Mouse (Mus musculus) kidney, adult 8-10 months (tissue): ENCODE measurements around the gene Ddx46.
A peak's percentile ranks its signal among the peaks of the same experiment; 100 is the strongest.

ENCODE experiments used
- DNase-seq, 2 experiments: peaks; one replicate each; pipeline ENCODE4 v3.0.0; 2022

Gene Ddx46

DNA sequence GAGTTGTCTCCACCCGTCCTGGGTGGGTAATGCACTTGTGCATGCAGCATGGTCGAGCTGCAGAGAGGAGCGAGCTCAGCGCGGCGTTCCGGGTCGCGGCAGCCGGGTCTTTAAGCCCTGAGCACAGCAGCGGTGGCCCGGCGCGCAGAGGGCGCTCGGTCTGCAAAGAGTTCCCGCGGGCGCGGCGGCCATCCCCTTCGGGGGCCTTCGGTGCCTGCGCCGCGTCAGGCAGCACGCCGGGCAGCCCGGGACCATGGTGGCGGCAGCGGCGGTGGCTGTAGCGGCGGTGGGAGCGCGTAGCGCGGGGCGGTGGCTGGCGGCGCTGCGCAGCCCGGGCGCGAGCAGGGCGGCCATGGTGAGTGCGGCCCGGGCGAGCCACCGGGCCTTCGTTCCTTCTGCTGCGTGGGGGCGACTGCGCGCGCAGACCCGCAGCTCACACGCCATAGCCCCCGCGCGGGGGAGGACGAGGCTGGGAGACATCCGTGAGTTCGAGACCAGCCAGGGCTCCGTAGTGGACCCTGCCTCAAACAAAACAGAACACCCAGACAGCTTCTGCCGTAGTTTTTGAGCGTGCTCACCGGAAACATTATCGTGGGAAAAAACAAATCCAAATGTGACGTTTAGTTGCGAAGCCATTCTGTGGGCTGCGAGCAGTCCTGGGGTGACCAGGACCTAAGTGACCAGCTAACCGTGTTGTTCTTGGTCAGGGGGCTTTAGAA is 92.5 kb downstream of the Ddx46 start, which contains the start of gene Pcbd2:
Pcbd2 (plus strand) TSS at position 249 of the 719 bp plus-strand sequence.
- peak; percentile 77 to 81 for DNase-seq

DNA sequence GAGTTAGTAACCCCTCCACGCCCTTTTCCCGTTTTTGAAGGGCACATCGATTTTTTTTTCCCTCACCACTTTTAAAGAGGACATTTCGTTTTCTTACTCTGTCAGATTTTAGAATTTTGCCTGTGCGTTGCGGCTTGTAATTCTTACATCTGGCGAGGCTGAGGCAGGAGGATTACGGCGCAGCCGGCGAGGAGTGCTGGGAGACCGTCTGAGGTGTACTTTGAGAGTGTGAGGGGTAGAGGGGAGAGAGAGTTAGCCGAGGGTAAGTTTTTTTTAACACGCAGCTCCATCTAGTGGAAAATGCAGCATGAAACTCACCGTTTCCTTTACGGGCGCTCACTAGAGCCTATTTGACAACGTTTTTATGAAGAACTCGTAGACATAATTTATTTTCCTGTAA is 93.0 kb downstream of the Ddx46 start:
- peak; percentile 68 to 69 for DNase-seq

DNA sequence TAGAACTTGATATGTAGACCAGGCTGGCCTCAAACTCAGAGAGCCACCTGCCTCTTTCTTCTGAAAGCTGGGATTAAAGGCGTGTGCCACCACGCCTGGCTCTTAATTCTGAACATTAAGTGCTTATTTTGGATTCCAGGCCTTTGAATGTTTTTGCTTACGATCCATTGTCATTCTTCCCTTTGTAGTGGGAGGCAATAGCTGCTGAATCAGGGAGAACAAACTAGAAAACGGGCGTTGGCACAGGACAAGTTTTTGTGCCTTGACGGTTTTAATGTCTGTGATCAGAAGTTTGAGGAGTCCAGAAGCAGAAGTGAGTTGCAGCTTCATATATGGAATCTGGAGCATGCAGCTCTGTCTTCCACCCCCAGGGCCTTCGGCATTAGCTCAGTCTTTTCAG is 95.9 kb downstream of the Ddx46 start:
- no peak for DNase-seq
